Mouse (Mus musculus) common myeloid progenitor, adult 5-6 weeks (primary cell): Measurements from ENCODE around the gene Upf3b. TPM values are rescaled to one million over a fixed set of nuclear protein-coding genes. Genes with fewer than 3 reads are reported as not detected.
"Not testable (repeated sequence)": the region's sequence is repeated elsewhere in the genome, so short reads cannot be mapped to it uniquely, and the experiment has no call there.

Experiments
- ATAC-seq: replicated peaks from 2 replicates; pipeline ENCODE4 v1.8.0; 2016; ENCODE audit warnings: low read depth, mild to moderate bottlenecking, moderate TSS enrichment, inconsistent platforms; ENCODE audit not compliant: poor library complexity, severe bottlenecking
- total RNA-seq: library from RNA; stranded (forward); fragments of 200-1000, 187-1606 nt; gene quantifications from 2 replicates; pipeline ENCODE4 v1.2.3, GENCODE M21; 2017

Gene Upf3b
- total RNA-seq: 59.5 and 65.3 TPM in 2 replicates

DNA sequence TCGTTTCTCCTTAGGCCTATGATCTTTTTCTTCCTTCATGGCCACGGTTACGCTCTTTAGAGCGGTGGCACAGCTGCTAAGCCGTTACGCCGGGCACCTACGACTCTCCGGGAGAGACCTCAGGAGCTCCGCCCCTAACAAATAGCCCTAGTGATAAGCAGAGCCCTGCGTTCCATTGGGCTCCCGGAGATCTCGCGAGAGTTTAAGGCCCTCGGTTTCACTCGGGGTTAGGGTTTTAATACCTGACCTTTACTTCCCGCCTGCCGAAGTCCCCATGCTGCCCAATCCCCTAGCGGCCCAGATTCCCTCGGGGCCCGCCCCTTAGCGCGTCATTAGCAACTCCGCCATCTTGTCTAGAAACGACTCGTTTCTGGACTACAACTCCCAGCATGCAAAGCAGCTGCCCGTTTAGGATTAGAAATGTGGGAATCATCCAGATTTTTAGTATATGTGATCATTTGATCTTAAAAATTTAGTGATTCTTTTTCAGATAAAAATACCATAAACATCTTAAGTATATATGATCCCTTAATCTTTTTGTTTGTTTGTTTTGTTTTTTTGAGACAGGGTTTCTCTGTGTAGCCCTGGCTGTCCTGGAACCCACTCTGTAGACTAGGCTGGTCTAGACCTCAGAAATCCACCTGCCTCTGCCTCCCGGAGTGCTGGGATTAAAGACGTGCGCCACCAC is at the start of gene Upf3b:
Gene Upf3b, minus strand, starts transcription at position 130 of the 688 bp plus-strand sequence.
- ATAC-seq: peak; percentile 97

DNA sequence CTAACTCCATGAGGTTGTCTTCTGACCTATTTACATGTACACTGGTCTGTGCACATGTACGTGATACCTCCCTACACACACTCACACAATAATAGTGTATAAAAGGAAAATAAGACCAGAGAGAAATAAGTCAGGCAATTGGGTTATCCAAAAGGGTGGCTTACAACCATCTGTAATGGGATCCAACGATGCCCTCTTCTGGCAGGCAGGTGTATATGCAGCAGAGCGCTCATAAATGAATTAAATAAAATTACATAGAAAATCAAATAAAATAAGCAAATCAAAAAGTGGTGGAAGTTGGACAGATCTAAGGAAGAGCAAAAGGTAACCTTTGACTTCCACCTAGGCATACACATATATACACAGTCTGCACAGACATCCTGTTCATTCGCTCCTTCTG is 47.7 kb upstream of the Upf3b start:
- ATAC-seq: no peak

DNA sequence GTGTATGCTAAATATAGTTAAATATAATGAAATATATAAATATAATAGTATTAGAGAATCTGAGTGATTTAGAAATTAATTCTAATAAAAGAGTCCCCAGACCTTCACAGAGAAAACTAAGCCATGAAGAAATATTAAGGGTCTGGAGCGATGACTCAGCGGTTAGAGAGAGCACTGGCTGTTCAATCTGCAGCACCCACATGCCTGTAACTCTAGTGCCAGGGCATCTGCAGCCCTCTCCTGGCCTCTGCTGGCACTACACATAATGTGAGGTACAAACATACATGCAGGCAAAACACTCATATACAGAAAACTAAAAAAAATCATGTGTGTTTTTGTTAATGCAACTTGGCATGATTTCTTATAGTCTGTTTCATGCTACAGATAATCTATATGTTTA is 34.8 kb upstream of the Upf3b start:
- peak; percentile 97 for ATAC-seq

DNA sequence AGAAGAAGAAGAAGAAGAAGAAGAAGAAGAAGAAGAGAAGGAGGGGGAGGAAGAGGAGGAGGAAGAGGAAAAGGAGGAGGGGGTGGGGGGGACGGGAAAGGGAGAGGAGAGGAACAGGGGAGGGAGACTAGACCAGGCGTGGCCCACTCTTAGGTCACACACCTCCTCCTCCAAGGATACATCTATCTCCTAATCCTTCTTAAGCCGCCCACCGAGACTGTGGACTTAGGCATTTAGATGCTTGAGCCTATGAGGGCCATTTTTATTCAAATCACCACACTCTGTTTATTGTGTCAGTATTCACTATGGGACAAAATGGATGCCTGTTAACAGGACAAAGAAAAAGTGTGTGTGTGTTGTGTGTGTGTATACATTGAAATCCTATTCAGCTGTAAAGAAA is 34.4 kb upstream of the Upf3b start:
- ATAC-seq: not testable (repeated sequence)

DNA sequence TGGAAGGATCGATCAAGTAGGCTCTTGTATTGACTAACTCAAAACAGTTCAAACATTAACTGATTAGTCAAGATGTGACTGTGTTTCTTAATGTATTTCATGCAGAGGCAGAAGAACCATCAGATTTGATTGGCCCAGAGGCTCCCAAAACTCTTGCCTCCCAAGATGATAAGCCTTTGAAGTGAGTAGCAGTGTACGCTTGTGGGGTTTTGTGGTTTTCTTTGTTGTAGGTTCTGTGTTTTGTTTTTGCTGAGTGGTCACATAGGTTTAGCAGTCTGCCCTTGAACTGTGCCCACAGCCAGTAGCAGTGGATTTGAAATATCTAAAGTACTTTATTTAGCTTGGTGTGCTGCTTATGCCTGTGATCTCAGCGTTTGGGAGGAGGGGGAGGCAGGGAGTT is 31.6 kb upstream of the Upf3b start:
- ATAC-seq: no peak

DNA sequence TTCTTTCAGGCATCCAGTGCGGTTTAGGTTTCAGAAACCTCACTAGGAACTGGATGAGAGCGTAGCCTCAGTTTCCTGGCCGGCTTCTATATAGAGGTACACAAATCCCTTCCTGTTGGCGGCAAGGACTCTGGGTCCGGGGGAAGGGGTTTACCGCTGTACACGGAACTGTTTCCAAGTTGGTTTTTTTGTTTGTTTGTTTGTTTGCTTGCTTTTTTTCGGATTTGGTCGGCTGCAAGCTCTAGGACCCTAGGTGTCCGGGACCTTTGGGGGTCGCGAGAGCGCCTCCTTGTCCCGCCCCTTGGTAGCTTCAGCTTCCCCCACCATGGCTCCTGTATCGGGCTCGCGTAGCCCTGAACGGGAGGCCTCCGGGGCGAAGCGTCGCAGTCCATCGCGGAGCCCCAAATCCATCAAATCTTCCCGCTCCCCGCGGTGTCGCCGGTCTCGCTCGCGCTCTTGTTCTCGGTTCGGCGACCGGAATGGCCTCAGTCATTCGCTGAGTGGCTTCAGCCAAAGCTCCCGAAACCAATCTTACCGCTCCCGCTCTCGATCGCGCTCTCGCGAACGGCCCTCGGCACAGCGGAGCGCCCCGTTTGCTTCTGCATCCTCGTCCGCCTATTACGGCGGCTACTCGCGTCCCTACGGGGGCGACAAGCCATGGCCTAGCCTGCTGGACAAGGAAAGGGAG is 16.7 kb upstream of the Upf3b start, which contains the start of gene Nkap:
Gene Nkap, plus strand, starts transcription at position 125 of the 688 bp plus-strand sequence.
- ATAC-seq: peak; percentile 97

DNA sequence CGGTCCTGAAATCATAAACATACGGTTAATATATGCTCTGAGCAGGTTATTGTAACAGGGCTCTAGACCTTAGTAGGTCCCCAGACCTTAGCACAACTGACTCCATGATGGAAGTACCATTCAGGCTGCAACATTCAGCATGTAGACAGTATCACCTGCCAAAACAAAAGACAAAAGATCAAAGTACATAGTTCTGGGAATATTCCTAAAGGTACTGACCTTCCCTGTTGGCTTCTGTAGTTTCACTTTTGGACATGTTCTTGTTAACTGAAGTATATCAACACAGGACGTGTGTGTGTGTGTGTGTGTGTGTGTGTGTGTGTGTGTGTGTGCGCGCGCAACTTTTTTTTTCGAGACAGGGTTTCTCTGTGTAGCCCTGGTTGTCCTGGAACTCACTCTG is 15.4 kb upstream of the Upf3b start:
- no peak for ATAC-seq

DNA sequence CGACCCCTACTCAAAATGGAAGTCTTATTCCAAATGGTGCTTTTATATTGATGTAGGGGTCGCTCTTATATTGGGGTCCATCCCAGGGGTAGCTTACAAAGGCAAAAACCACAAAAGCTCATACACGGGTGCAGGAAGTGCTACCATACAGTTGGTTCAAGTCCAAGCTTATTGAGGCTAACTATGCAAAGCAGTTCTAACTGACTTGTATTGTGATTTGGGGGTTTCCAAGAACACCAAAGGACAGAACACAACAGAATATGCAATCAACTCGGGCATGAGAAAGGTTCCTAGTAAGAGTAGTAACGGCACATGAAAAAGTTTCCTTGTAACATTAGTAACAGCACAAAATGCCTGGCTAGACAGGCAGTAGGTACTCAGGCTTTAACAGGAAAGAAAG is 10.1 kb upstream of the Upf3b start:
- ATAC-seq: no peak

DNA sequence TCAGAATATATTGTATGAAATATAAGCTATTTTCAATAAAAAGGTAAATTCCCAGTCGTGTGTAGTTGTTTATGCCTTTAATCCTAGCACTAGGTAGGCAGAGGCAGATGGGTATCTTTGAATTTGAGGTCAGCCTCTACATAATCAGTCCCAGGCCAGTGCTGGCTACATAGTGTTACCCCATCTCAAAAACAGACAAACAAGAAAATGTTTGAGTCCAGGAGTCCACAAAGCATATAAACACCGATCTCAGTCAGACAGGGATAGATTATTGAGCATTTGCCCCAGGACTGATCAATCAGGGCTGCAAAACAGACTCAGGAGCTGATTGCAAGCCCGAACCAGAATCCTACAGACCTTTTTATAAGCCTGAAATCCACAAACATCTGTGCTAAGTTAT is 9.5 kb upstream of the Upf3b start:
- ATAC-seq: no peak

DNA sequence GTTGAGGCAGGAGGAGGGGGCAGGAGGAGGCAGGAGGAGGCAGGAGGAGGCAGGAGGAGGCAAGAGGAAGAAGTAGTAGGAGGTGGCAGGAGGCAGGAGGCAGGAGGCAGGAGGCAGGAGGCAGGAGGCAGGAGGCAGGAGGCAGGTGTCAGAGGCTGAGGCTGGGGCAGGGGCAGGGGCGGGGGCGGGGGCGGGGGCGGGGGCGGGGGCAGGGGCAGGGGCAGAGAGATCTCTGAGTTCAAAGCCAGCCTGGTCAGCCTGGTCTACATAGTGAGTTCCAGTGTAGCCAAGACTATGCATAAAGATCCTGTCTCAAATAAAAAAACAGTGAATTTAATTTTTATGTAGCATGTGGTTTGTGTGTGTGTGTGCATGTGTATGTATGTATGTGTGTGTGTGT is 7.0 kb upstream of the Upf3b start:
- ATAC-seq: no peak

DNA sequence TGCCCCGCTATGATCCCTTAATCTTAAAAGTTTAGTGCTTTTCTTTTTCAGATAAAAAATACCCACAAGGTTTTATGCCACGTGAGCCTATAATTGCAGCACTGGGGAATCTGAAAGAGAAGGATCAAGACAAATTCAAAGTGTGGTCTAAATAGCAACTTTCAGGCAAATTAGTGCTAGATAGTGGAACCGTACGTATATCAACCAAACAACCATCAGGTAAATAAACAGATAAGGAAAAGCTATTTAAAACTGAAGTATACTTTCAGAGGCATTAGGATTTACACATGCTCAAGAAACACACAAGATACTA is 715 bp upstream of the Upf3b start:
- ATAC-seq: no peak

DNA sequence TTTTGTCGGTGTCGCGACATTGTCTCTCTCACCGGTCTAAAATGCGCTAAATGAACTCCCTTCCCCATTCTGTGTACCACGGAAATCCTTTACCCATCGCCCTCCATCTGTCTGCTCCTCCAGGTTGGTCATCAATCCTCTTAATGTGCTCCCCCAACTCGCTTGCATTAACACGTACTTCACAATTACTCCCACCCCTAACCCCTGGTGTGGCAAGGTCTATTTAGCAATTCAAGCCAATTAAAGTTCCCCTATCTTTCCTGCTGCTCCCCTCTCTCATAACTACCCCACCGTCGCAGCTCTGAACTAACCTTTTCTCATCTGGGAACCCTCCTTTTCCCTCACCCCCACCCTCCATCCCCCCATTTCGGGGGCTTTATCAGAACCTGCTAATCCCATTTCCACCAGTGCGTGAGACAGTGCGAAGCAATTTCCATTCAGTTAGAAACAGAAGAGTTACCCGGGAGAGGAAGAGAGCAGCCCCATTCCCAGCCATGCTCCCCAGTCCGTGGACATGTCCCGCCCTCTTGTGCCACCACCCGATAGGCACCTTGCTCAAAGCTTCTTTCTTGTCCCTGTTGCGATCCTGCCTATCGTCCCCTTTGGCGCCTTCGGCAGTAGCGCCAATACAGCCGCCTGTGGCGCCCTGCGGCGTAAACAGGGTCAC is 463 bp downstream of the Upf3b start:
- peak; percentile 73 for ATAC-seq

DNA sequence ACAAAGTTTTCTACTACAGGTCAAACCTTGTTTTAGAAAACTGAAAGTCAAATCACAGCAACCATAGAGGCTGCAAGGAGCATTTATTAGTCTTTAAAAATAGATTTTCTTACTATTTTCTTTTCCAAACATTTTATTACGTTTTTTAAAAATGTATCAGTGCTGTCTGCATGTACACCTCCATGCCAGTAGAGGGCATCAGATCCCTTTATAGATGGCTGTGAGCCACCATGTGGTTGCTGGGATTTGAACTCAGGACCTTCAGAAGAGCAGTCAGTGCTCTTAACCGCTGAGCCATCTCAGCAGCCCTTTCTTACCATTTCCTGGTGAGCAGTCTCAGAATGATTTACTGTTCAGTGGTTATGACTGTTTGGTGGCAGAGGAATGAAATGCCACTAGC is 6.3 kb downstream of the Upf3b start:
- ATAC-seq: no peak

DNA sequence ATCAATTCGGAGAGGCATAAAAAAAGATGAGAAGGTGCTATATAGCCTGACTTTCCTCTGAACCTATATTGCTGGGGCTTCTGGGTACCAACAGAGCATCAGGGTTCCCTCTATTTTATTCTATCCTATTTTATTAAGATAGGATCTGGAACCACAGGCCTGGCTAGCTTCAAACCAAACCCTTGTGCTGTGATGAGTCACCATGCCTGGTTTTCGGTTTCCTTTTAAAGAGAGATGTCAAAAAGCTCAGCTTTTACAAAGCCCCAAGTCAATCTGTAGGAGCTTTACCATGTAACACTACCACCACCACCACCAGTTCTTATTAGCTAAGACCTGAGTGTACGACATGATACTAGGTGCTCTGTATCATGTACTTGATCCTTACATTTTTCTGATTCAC is 11.4 kb downstream of the Upf3b start:
- no peak for ATAC-seq

DNA sequence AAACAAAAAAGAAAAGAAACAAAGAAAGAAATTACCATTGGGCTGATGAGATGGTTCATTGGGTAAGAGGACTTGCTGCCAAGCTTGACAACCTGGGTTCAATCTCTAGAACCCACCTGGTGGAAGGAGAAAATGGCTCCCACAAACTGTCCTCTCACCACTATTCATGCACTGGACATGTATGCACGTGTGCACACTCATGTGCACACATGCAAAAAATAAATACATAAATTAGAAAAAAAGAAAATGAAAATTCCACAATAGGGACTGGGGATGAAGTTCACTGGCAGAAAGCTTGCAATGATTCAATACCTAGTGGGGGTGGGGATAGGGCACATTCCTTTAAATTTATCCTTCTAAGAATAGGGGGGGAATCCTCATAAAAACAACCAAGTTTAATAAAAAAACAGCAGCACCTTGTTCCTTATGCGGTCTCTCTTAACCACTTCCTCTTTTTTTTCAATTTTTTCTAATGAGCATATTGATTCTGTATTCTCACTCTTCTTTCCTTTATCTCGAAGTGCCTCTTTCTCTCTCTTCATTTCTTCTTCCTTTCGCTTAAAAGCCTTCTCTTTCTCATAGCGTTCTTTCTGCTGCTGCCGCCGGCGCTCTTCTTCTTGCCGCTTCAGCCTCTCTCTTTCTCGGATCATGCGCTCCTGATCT is 14.9 kb downstream of the Upf3b start:
- peak; percentile 52; the same call in 1 of the 2 replicates for ATAC-seq

DNA sequence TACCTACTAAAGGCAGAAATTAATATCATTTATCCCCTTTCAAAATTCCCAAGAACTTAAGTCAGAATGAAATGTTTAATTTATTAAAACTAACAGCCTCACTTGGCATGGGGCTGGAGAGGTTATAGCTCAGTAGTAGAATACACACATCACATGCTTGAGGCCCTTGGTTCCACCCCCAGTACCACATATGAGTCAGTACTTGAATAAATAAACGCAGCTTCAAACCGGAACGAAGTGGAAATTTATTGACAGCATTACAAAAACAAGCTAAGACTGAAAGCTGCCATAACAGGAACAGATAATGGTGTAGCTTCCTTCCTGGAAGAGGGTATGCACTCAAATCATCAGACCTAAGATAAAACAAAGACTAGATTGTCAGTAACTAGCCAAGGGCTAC is 18.7 kb downstream of the Upf3b start:
- ATAC-seq: no peak

DNA sequence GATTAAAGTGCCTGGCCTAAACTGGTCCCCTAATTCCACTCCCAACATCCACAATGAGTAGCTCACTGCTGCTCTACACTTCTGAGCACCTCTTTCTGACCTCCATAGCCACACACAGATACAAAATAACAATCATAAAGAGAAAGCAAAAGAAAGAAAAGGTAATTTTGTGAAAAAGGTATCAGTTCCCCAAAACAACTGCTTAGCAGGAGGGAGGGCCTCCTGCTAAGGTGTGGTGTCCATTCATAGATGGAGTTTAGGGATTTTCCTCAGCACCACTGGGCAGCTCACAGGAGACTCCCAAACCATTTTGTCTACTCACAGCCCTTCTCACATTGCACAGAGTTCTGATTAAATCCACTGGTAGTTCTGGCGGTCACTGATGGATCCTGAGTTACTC is 21.3 kb downstream of the Upf3b start:
- ATAC-seq: no peak

DNA sequence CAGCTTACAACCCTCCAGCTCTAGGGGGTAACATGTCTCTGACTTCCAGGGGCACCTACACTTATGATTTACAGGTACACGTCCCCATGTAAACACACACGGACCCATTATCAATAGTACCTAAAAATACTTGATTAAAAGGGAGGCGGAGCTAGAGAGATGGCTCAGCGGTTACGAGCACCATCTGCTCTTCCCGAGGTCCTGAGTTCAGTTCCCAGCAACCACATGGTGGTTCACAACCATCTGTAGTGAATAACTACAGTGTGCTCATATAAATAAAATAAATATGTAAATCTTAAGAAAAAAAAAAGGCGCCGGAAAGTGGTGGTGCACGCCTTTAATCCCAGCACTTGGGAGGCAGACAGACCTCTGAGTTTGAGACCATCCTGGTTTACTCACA is 24.5 kb downstream of the Upf3b start:
- peak; percentile 19; the same call in 1 of the 2 replicates for ATAC-seq

DNA sequence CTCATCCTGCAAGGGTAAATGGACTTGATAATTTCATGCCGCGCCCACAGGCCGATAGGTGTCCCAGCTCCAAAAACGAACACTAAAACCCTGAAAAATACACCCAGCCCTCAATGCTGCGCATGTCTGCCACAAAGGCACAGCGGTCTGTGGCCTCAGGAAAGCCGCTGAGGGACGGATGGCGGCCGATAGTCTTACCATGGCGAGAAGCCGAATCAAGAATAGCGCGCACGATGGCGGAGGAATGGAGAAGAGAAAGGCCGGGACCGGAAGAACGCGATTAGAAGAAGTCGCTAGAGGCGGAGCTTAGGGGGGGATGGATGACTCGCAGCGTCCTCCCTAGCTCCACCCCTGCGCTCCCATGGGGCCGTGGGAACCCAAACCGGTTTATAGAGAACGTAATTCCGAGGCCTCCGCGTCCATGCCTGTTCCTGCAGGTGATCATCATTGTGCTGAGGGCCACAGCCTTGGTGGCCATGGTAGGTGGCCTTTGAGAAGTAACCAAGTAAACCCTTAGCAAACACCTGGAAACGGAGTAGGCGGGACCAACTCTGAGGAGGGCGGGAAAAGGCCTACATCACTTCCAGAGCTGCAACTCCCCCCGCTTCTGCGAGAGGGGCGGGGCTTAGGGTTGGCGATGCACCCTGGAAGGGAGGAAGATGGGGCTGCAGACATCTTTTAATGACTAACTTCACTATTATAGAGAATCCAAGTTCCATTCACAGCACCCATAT is 25.0 kb downstream of the Upf3b start, which contains the start of gene Rpl39:
Gene Rpl39, minus strand, starts transcription at position 476 of the 734 bp plus-strand sequence.
- peak; percentile 93 for ATAC-seq

DNA sequence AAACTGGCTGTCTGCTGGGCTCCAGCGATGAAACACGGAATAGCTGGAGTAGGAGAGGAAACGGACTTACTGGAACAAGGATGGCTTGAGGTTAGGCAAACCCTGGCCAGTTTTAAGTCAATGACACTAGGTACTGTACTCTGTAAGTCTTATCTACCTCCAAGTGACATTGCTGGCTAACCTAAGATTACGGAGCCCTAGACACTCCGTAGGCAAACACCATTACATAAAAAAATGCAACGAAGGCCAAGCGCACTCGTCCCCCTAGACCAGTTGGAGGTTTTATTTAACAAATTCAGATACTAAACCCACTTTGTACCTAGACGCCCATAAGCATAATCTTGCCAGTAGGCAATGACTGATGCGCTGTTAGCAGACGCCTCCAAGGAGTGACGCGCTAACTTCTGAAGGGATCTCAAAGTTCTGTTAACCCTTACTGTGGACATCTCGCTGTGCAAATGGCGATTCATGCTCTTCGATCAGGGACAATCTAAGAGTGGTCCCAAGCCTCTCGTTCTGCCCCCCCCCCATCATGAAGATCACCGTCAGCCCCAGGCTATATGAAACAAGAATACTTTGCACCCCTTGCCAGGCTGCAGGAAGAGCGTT is 25.7 kb downstream of the Upf3b start:
- 0 out of 2 replicates have a peak, but pooled peaks have one; percentile 6 for ATAC-seq
